Mouse (Mus musculus): ENCODE measurements around the gene Nphp4. TPM values are rescaled to one million over a fixed set of nuclear protein-coding genes. Genes with fewer than 3 reads are reported as not detected.

Gene Nphp4
- polyA plus RNA-seq, 1 experiment from 2014 or later = 4.5 TPM

DNA sequence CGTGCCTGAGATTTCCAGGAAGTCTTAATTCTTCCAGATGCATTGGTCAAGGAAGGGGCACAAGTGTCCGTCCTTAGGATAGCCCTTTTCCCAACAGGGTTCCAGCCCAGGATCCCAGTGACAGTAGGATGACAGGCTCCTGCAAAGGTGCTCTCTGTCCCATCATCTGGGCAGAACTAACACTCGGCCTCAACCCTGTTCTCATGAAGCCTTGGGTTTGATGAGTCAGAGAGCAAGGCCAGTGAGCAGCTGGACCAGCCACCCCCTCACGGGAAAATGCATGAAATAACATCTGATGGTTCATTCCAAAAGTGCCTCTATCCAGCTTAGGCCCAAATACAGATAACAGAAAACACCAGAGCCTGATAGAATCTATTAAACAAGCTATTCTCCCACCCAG, 103.5 kb downstream of the Nphp4 start:
- no peaks in the 10 kb centered on the region for H3K4me1 ChIP-seq (ENCODE audit: control insufficient read depth, insufficient read depth, low read length)
- ATAC-seq (ENCODE audit: low read depth) (no peak), DNase-seq (ENCODE audit: low spot score) (no peak)
- no peaks in the 10 kb centered on the region for H3K27me3 ChIP-seq (replicated peaks; ENCODE audit: control insufficient read depth, insufficient read depth, low read length)
- H3K36me3 ChIP-seq (ENCODE audit: control insufficient read depth, insufficient read depth, low read length) = no peaks in the 10 kb centered on the region
- H3K4me2 ChIP-seq (ENCODE audit: low read depth, low read length) = no peak overlapping the region
- H3K4me3 ChIP-seq (ENCODE audit: low read depth, low read length) = no peak overlapping the region
- H3K9ac ChIP-seq (ENCODE audit: low read depth, low read length) = no peak overlapping the region
- 59% methylated on average over 4 of the region's 4 CpGs for WGBS
- no peak overlapping the region for H3K27ac ChIP-seq (replicated peaks; ENCODE audit: low read depth, low read length)
- H3K9me3 ChIP-seq (ENCODE audit: control insufficient read depth, low read length) = no peaks in the 10 kb centered on the region

DNA sequence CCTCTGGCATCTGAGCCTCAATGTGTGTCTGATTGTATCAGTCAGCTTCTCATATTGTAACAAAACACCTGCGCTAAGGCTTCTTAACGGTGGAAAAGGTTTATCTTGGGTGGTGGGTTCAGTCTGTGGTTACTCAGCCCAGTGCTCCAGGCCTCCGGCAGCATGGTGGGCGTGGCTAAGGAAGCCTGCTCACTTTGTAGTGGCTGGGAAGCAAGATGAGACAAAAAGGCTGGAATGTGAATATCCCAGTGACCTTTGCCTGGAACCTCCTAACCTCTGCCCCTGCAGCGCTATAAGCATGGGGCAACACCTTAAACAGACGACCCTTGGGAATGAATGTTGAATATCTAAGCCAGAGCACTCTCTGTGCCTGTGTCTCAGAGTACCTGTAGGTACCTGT, 105.7 kb downstream of the Nphp4 start:
- Histone ChIP-seq H3K9me3 (ENCODE audit: control insufficient read depth, low read length) (no peaks in the 10 kb centered on the region), H3K4me2 (ENCODE audit: low read depth, low read length) (no peak overlapping the region), H3K27ac (replicated peaks; ENCODE audit: low read depth, low read length) (no peak overlapping the region), H3K36me3 (ENCODE audit: control insufficient read depth, insufficient read depth, low read length) (no peaks in the 10 kb centered on the region), H3K4me3 (ENCODE audit: low read depth, low read length) (no peak overlapping the region), H3K4me1 (ENCODE audit: control insufficient read depth, insufficient read depth, low read length) (no peaks in the 10 kb centered on the region), H3K9ac (ENCODE audit: low read depth, low read length) (no peak overlapping the region), H3K27me3 (replicated peaks; ENCODE audit: control insufficient read depth, insufficient read depth, low read length) (no peaks in the 10 kb centered on the region)
- 33% methylated on average over 6 of the region's 6 CpGs for WGBS
- ATAC-seq (ENCODE audit: low read depth) (no peak), DNase-seq (ENCODE audit: low spot score) (no peak)

DNA sequence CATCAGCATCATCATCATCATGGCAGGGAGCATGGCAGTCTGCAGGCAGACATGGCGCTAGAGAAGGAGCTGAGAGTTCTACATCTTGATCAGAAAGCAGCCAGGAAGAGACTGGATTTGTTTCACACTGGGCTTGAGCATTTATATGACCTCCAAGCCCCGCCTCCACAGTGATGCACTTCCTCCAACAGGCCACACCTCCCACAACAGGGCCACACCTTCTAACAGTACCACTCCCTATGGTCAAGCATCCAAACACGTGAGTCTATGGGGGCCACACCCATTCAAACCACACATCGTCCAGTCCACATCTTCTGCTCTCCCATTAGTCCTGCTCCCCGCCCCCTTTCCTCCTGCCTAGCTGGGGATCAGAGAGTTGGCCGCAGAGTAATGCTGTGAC, 107.1 kb downstream of the Nphp4 start:
- no peaks in the 10 kb centered on the region for H3K9me3 ChIP-seq (ENCODE audit: control insufficient read depth, low read length)
- H3K27me3 ChIP-seq (replicated peaks; ENCODE audit: control insufficient read depth, insufficient read depth, low read length) = no peaks in the 10 kb centered on the region
- no peaks in the 10 kb centered on the region for H3K36me3 ChIP-seq (ENCODE audit: control insufficient read depth, insufficient read depth, low read length)
- DNase-seq (ENCODE audit: low spot score) = no peak
- WGBS = 68% methylated on average over 6 of the region's 6 CpGs
- H3K4me2 ChIP-seq (ENCODE audit: low read depth, low read length) = no peak overlapping the region
- no peak overlapping the region for H3K4me3 ChIP-seq (ENCODE audit: low read depth, low read length)
- no peak overlapping the region for H3K9ac ChIP-seq (ENCODE audit: low read depth, low read length)
- H3K27ac ChIP-seq (replicated peaks; ENCODE audit: low read depth, low read length) = no peak overlapping the region
- no peak for ATAC-seq (ENCODE audit: low read depth)
- no peaks in the 10 kb centered on the region for H3K4me1 ChIP-seq (ENCODE audit: control insufficient read depth, insufficient read depth, low read length)

DNA sequence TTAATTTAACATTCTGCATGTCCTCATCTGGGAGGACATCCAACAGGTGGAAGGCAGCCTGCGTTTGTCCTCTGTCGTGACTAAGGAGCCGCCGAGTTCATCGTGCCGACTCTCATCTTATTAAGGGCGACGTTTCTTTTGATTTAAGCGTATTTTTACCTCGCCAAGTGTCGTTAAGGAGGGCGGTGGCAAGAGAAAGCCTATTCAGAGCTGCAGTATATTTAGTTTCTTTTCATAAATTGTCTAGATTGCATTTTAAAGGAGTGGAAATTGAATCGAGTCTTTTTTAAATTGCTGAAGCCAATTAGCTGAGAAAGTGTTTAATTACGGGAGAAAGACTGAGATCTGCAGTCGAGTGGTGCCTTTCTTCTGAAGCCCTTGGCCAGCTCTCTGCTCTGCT, 109.0 kb downstream of the Nphp4 start:
- WGBS = 78% methylated on average over 15 of the region's 15 CpGs

DNA sequence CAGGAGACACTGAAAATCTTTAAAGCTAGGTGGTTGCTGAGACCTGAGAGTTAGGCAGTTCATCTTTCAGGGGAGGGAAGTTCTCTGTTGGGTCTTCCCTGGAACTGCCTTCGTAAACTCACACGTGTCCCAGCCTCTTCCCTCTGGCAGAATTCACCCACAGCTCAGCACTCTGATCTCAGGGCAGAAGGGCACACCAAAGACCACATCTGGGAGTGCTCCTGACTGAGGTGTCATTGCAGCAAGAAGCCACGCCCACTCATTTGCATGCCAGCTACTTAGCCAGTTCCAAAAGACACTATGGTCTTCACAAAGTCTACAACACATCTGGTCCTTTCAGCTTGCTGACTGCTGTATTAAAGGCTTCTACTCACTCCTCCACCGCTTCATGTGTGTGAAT, 109.7 kb downstream of the Nphp4 start:
- DNase-seq (ENCODE audit: low spot score) = no peak
- H3K4me2 ChIP-seq (ENCODE audit: low read depth, low read length) = no peak overlapping the region
- no peaks in the 10 kb centered on the region for H3K27me3 ChIP-seq (replicated peaks; ENCODE audit: control insufficient read depth, insufficient read depth, low read length)
- H3K9ac ChIP-seq (ENCODE audit: low read depth, low read length) = no peak overlapping the region
- no peak overlapping the region for H3K4me3 ChIP-seq (ENCODE audit: low read depth, low read length)
- H3K36me3 ChIP-seq (ENCODE audit: control insufficient read depth, insufficient read depth, low read length) = no peaks in the 10 kb centered on the region
- no peaks in the 10 kb centered on the region for H3K4me1 ChIP-seq (ENCODE audit: control insufficient read depth, insufficient read depth, low read length)
- H3K27ac ChIP-seq (replicated peaks; ENCODE audit: low read depth, low read length) = no peak overlapping the region
- no peak for ATAC-seq (ENCODE audit: low read depth)
- 34% methylated on average over 4 of the region's 4 CpGs for WGBS
- H3K9me3 ChIP-seq (ENCODE audit: control insufficient read depth, low read length) = no peaks in the 10 kb centered on the region

More for the DNA sequence above, 109.0 kb downstream of the Nphp4 start:
- Histone ChIP-seq H3K4me3 (ENCODE audit: low read depth, low read length) (no peak overlapping the region), H3K27ac (replicated peaks; ENCODE audit: low read depth, low read length) (no peak overlapping the region), H3K36me3 (ENCODE audit: control insufficient read depth, insufficient read depth, low read length) (no peaks in the 10 kb centered on the region), H3K4me1 (ENCODE audit: control insufficient read depth, insufficient read depth, low read length) (no peaks in the 10 kb centered on the region), H3K9me3 (ENCODE audit: control insufficient read depth, low read length) (no peaks in the 10 kb centered on the region), H3K9ac (ENCODE audit: low read depth, low read length) (no peak overlapping the region), H3K4me2 (ENCODE audit: low read depth, low read length) (no peak overlapping the region), H3K27me3 (replicated peaks; ENCODE audit: control insufficient read depth, insufficient read depth, low read length) (no peaks in the 10 kb centered on the region)
- ATAC-seq (ENCODE audit: low read depth) (no peak), DNase-seq (ENCODE audit: low spot score) (no peak)

DNA sequence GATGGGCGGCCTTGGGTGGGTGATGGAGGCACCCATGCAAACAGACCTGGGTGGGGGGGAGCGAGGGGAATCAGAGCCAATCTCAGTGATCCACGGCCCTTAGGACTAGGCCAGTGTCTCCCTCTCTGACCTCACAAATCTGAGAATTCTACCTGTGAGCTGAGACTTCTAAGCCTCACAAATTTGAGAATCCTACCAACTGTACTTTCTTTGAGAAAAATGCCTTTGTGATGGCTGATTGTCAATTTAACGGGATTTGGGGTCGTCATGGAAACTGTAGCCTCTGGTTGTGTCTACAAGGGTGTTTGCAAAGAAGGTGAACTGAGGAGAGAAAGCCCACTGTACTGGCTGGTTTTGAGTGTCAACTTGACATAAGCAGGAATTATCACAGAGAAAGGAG, 127.8 kb downstream of the Nphp4 start:
- H3K4me1 ChIP-seq (ENCODE audit: control insufficient read depth, insufficient read depth, low read length) = no peaks in the 10 kb centered on the region
- no peaks in the 10 kb centered on the region for H3K36me3 ChIP-seq (ENCODE audit: control insufficient read depth, insufficient read depth, low read length)
- no peak overlapping the region for H3K4me3 ChIP-seq (ENCODE audit: low read depth, low read length)
- ATAC-seq (ENCODE audit: low read depth) (no peak), DNase-seq (ENCODE audit: low spot score) (no peak)
- no peak overlapping the region for H3K27ac ChIP-seq (replicated peaks; ENCODE audit: low read depth, low read length)
- no peak overlapping the region for H3K9ac ChIP-seq (ENCODE audit: low read depth, low read length)
- H3K4me2 ChIP-seq (ENCODE audit: low read depth, low read length) = no peak overlapping the region
- H3K27me3 ChIP-seq (replicated peaks; ENCODE audit: control insufficient read depth, insufficient read depth, low read length) = no peaks in the 10 kb centered on the region
- WGBS = 70% methylated on average over 5 of the region's 5 CpGs
- no peaks in the 10 kb centered on the region for H3K9me3 ChIP-seq (ENCODE audit: control insufficient read depth, low read length)

DNA sequence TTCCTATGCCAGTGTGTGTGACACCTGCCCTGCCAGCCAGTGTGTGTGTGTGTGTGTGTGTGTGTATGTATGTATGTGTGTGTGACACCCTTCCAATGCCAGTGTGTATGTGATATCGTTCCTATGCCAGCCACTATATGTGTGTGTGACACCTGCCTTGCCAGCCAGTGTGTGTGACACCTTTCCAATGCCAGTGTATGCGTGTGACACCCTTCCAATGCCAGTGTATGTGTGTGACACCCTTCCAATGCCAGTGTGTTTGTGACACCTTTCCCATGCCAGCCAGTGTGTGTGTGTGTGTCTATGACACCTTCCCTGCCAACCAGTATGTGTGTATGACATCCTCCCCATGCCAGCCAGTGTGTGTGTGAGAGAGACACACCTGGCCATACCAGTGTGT, 132.7 kb downstream of the Nphp4 start:
- DNase-seq (ENCODE audit: low spot score) (no peak), ATAC-seq (ENCODE audit: low read depth) (no peak)
- Histone ChIP-seq H3K9ac (ENCODE audit: low read depth, low read length) (no peak overlapping the region), H3K27ac (replicated peaks; ENCODE audit: low read depth, low read length) (no peak overlapping the region), H3K4me3 (ENCODE audit: low read depth, low read length) (no peak overlapping the region), H3K4me2 (ENCODE audit: low read depth, low read length) (no peak overlapping the region), H3K36me3 (ENCODE audit: control insufficient read depth, insufficient read depth, low read length) (no peaks in the 10 kb centered on the region), H3K9me3 (ENCODE audit: control insufficient read depth, low read length) (no peaks in the 10 kb centered on the region), H3K27me3 (replicated peaks; ENCODE audit: control insufficient read depth, insufficient read depth, low read length) (no peaks in the 10 kb centered on the region), H3K4me1 (ENCODE audit: control insufficient read depth, insufficient read depth, low read length) (no peaks in the 10 kb centered on the region)
- 78% methylated on average over 2 of the region's 2 CpGs for WGBS

DNA sequence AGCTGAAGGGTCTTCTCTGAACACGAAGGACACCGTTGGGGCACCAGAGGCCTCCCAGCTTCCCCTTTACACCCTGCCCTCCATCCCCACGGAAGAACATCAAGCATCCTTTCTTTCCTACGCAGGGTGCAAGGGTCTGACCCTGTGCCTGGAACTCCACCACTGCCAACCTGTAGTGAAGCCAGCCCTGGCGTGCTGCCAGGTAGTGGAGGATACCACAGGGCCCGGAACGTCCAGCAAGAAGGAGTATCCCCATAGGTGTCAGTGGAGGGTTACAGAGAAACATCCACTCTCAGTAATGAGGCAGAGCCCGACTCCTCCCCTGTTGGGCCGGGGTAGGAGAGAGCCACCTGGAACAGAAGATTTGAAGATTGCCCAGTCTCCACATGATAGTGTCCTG, 133.5 kb downstream of the Nphp4 start:
- Histone ChIP-seq H3K4me1 (ENCODE audit: control insufficient read depth, insufficient read depth, low read length) (no peaks in the 10 kb centered on the region), H3K36me3 (ENCODE audit: control insufficient read depth, insufficient read depth, low read length) (no peaks in the 10 kb centered on the region), H3K27me3 (replicated peaks; ENCODE audit: control insufficient read depth, insufficient read depth, low read length) (no peaks in the 10 kb centered on the region), H3K4me2 (ENCODE audit: low read depth, low read length) (no peak overlapping the region), H3K9ac (ENCODE audit: low read depth, low read length) (no peak overlapping the region), H3K4me3 (ENCODE audit: low read depth, low read length) (no peak overlapping the region), H3K9me3 (ENCODE audit: control insufficient read depth, low read length) (no peaks in the 10 kb centered on the region), H3K27ac (replicated peaks; ENCODE audit: low read depth, low read length) (no peak overlapping the region)
- WGBS = 81% methylated on average over 9 of the region's 9 CpGs
- ATAC-seq (ENCODE audit: low read depth) = no peak
- DNase-seq (ENCODE audit: low spot score) = no peak

Data from embryonic facial prominence, embryonic 14.5 days (tissue).